Mouse (Mus musculus): ENCODE measurements at regions not wholly inside any gene's neighbourhood (a gene's known extent, or its start where the extent isn't known, plus 50 kb on each side); places are given as distances from the start of the nearest gene placed in this dataset.

- Histone ChIP-seq H3K27me3 (ENCODE audit: control insufficient read depth, insufficient read depth, low read length) (no peaks in the 10 kb centered on the region), H3K9me3 (ENCODE audit: control insufficient read depth, low read length) (no peaks in the 10 kb centered on the region), H3K4me2 (ENCODE audit: low read length) (no peak overlapping the region), H3K4me1 (ENCODE audit: control insufficient read depth in 2 of 2, insufficient read depth in 2 of 2, low read length in 2 of 2) (peaks cover 3 to 9% of the 10 kb centered on the region in 2 experiments; a peak in 2 of 4 replicates), H3K36me3 (ENCODE audit: control insufficient read depth, insufficient read depth, low read length) (no peaks in the 10 kb centered on the region), H3K27ac (replicated peaks in 1 of 2; ENCODE audit: control insufficient read depth in 1 of 2, insufficient read depth in 1 of 2, low read depth in 2 of 2, low read length in 2 of 2) (no peak overlapping the region), H3K4me3 (ENCODE audit: control insufficient read depth in 1 of 2, insufficient read depth in 1 of 2, low read depth in 1 of 2, low read length in 2 of 2) (no peak overlapping the region), H3K9ac (ENCODE audit: low read length) (no peak overlapping the region)
- WGBS = 41% methylated on average over 8 of the region's 8 CpGs
- no peak for ATAC-seq (ENCODE audit: insufficient number of reproducible peaks, insufficient read depth, low FRiP score, low read depth)
Measured at GRCm38 (mm10) chr6:116946083-116946732, 222.1 kb upstream of the Cxcl12 start.

GRCm38 (mm10) chr6:116959611-116960010 is 208.7 kb upstream of the Cxcl12 start:
- Histone ChIP-seq H3K4me1 (ENCODE audit: control insufficient read depth in 2 of 2, insufficient read depth in 2 of 2, low read length in 2 of 2) (no peaks in the 10 kb centered on the region), H3K9me3 (ENCODE audit: control insufficient read depth, low read length) (no peaks in the 10 kb centered on the region), H3K9ac (ENCODE audit: low read length) (no peak overlapping the region), H3K27me3 (ENCODE audit: control insufficient read depth, insufficient read depth, low read length) (no peaks in the 10 kb centered on the region), H3K36me3 (ENCODE audit: control insufficient read depth, insufficient read depth, low read length) (no peaks in the 10 kb centered on the region), H3K4me3 (ENCODE audit: control insufficient read depth in 1 of 2, insufficient read depth in 1 of 2, low read depth in 1 of 2, low read length in 2 of 2) (no peak overlapping the region), H3K27ac (replicated peaks in 1 of 2; ENCODE audit: control insufficient read depth in 1 of 2, insufficient read depth in 1 of 2, low read depth in 2 of 2, low read length in 2 of 2) (no peak overlapping the region), H3K4me2 (ENCODE audit: low read length) (no peak overlapping the region)
- no peak for ATAC-seq (ENCODE audit: insufficient number of reproducible peaks, insufficient read depth, low FRiP score, low read depth)
- 81% methylated on average over 13 of the region's 13 CpGs for WGBS

- ATAC-seq (ENCODE audit: insufficient number of reproducible peaks, insufficient read depth, low FRiP score, low read depth) = no peak
- H3K36me3 ChIP-seq (ENCODE audit: control insufficient read depth, insufficient read depth, low read length) = no peaks in the 10 kb centered on the region
- no peaks in the 10 kb centered on the region for H3K4me1 ChIP-seq (ENCODE audit: control insufficient read depth in 2 of 2, insufficient read depth in 2 of 2, low read length in 2 of 2)
- 31% methylated on average over 3 of the region's 3 CpGs for WGBS
- H3K27me3 ChIP-seq (ENCODE audit: control insufficient read depth, insufficient read depth, low read length) = no peaks in the 10 kb centered on the region
- H3K4me3 ChIP-seq (ENCODE audit: control insufficient read depth in 1 of 2, insufficient read depth in 1 of 2, low read depth in 1 of 2, low read length in 2 of 2) = no peak overlapping the region
- no peaks in the 10 kb centered on the region for H3K9me3 ChIP-seq (ENCODE audit: control insufficient read depth, low read length)
- H3K27ac ChIP-seq (replicated peaks in 1 of 2; ENCODE audit: control insufficient read depth in 1 of 2, insufficient read depth in 1 of 2, low read depth in 2 of 2, low read length in 2 of 2) = no peak overlapping the region
- H3K4me2 ChIP-seq (ENCODE audit: low read length) = no peak overlapping the region
- no peak overlapping the region for H3K9ac ChIP-seq (ENCODE audit: low read length)
Measured at GRCm38 (mm10) chr6:116960641-116961040, 207.7 kb upstream of the Cxcl12 start.

GRCm38 (mm10) chr6:116966436-116966835 is 201.9 kb upstream of the Cxcl12 start:
- no peak overlapping the region for H3K27ac ChIP-seq (replicated peaks in 1 of 2; ENCODE audit: control insufficient read depth in 1 of 2, insufficient read depth in 1 of 2, low read depth in 2 of 2, low read length in 2 of 2)
- H3K27me3 ChIP-seq (ENCODE audit: control insufficient read depth, insufficient read depth, low read length) = no peaks in the 10 kb centered on the region
- WGBS = 23% methylated on average over 3 of the region's 3 CpGs
- no peak overlapping the region for H3K9ac ChIP-seq (ENCODE audit: low read length)
- no peaks in the 10 kb centered on the region for H3K4me1 ChIP-seq (ENCODE audit: control insufficient read depth in 2 of 2, insufficient read depth in 2 of 2, low read length in 2 of 2)
- ATAC-seq (ENCODE audit: insufficient number of reproducible peaks, insufficient read depth, low FRiP score, low read depth) = no peak
- H3K36me3 ChIP-seq (ENCODE audit: control insufficient read depth, insufficient read depth, low read length) = no peaks in the 10 kb centered on the region
- H3K4me2 ChIP-seq (ENCODE audit: low read length) = no peak overlapping the region
- no peak overlapping the region for H3K4me3 ChIP-seq (ENCODE audit: control insufficient read depth in 1 of 2, insufficient read depth in 1 of 2, low read depth in 1 of 2, low read length in 2 of 2)
- H3K9me3 ChIP-seq (ENCODE audit: control insufficient read depth, low read length) = no peaks in the 10 kb centered on the region

GRCm38 (mm10) chr6:116969381-116969910 is 198.9 kb upstream of the Cxcl12 start:
- WGBS = 44% methylated on average over 9 of the region's 9 CpGs
- H3K27ac ChIP-seq (replicated peaks in 1 of 2; ENCODE audit: control insufficient read depth in 1 of 2, insufficient read depth in 1 of 2, low read depth in 2 of 2, low read length in 2 of 2) = no peak overlapping the region
- no peak overlapping the region for H3K4me3 ChIP-seq (ENCODE audit: control insufficient read depth in 1 of 2, insufficient read depth in 1 of 2, low read depth in 1 of 2, low read length in 2 of 2)
- H3K36me3 ChIP-seq (ENCODE audit: control insufficient read depth, insufficient read depth, low read length) = no peaks in the 10 kb centered on the region
- no peak for ATAC-seq (ENCODE audit: insufficient number of reproducible peaks, insufficient read depth, low FRiP score, low read depth)
- H3K27me3 ChIP-seq (ENCODE audit: control insufficient read depth, insufficient read depth, low read length) = no peaks in the 10 kb centered on the region
- no peak overlapping the region for H3K9ac ChIP-seq (ENCODE audit: low read length)
- no peaks in the 10 kb centered on the region for H3K4me1 ChIP-seq (ENCODE audit: control insufficient read depth in 2 of 2, insufficient read depth in 2 of 2, low read length in 2 of 2)
- no peaks in the 10 kb centered on the region for H3K9me3 ChIP-seq (ENCODE audit: control insufficient read depth, low read length)
- H3K4me2 ChIP-seq (ENCODE audit: low read length) = no peak overlapping the region

- no peak overlapping the region for H3K4me3 ChIP-seq (ENCODE audit: control insufficient read depth in 1 of 2, insufficient read depth in 1 of 2, low read depth in 1 of 2, low read length in 2 of 2)
- no peak overlapping the region for H3K9ac ChIP-seq (ENCODE audit: low read length)
Measured at GRCm38 (mm10) chr6:116974841-116975240, 193.5 kb upstream of the Cxcl12 start.

GRCm38 (mm10) chr6:116980349-116980995 is 187.9 kb upstream of the Cxcl12 start:
- Histone ChIP-seq H3K4me3 (ENCODE audit: control insufficient read depth in 1 of 2, insufficient read depth in 1 of 2, low read depth in 1 of 2, low read length in 2 of 2) (peak overlapping the region; percentile 25 to 33), H3K27ac (replicated peaks in 1 of 2; ENCODE audit: control insufficient read depth in 1 of 2, insufficient read depth in 1 of 2, low read depth in 2 of 2, low read length in 2 of 2) (peak overlapping the region; percentile 69 to 72), H3K36me3 (ENCODE audit: control insufficient read depth, insufficient read depth, low read length) (no peaks in the 10 kb centered on the region), H3K9me3 (ENCODE audit: control insufficient read depth, low read length) (no peaks in the 10 kb centered on the region), H3K4me1 (ENCODE audit: control insufficient read depth in 2 of 2, insufficient read depth in 2 of 2, low read length in 2 of 2) (peaks cover 5 to 10% of the 10 kb centered on the region in 2 experiments; a peak in 3 of 4 replicates), H3K4me2 (ENCODE audit: low read length) (peak overlapping the region; percentile 62), H3K9ac (ENCODE audit: low read length) (peak overlapping the region; percentile 3; the same call in 1 of the 2 replicates), H3K27me3 (ENCODE audit: control insufficient read depth, insufficient read depth, low read length) (no peaks in the 10 kb centered on the region)
- no peak for ATAC-seq (ENCODE audit: insufficient number of reproducible peaks, insufficient read depth, low FRiP score, low read depth)
- 2% methylated on average over 10 of the region's 10 CpGs for WGBS

More at GRCm38 (mm10) chr6:116974841-116975240, 193.5 kb upstream of the Cxcl12 start:
- Histone ChIP-seq H3K9me3 (ENCODE audit: control insufficient read depth, low read length) (no peaks in the 10 kb centered on the region), H3K27ac (replicated peaks in 1 of 2; ENCODE audit: control insufficient read depth in 1 of 2, insufficient read depth in 1 of 2, low read depth in 2 of 2, low read length in 2 of 2) (no peak overlapping the region), H3K4me2 (ENCODE audit: low read length) (no peak overlapping the region), H3K27me3 (ENCODE audit: control insufficient read depth, insufficient read depth, low read length) (no peaks in the 10 kb centered on the region), H3K4me1 (ENCODE audit: control insufficient read depth in 2 of 2, insufficient read depth in 2 of 2, low read length in 2 of 2) (no peaks in the 10 kb centered on the region), H3K36me3 (ENCODE audit: control insufficient read depth, insufficient read depth, low read length) (no peaks in the 10 kb centered on the region)
- 87% methylated on average over 3 of the region's 3 CpGs for WGBS
- no peak for ATAC-seq (ENCODE audit: insufficient number of reproducible peaks, insufficient read depth, low FRiP score, low read depth)
